Mouse (Mus musculus) midbrain, embryonic 12.5 days (tissue): ENCODE measurements around the gene Cxcr5. TPM values are rescaled to one million over a fixed set of nuclear protein-coding genes. Genes with fewer than 3 reads are reported as not detected.

Experiments
- ATAC-seq: fragments of 200-750 bp; cut with Nextera tagmentation; 2 replicates; pipeline ENCODE4 v1.8.0; 2017; ENCODE audit warnings: low read depth, moderate TSS enrichment, moderate library complexity; ENCODE audit not compliant: low FRiP score
- H3K27ac ChIP-seq: fragments of 300-500 bp; sonication (generic); replicated peaks from 2 replicates; pipeline ENCODE4 v1.5.1; 2016; ENCODE audit warnings: mild to moderate bottlenecking
- H3K27me3 ChIP-seq: fragments of 300-500 bp; sonication (generic); 2 replicates; pipeline ENCODE4 v1.6.1; 2016; ENCODE audit warnings: mild to moderate bottlenecking
- H3K36me3 ChIP-seq: fragments of 300-500 bp; sonication (generic); 2 replicates; pipeline ENCODE4 v1.6.1; 2016
- H3K4me1 ChIP-seq: fragments of 300-500 bp; sonication (generic); 2 replicates; pipeline ENCODE4 v1.6.1; 2016
- H3K4me2 ChIP-seq: fragments of 300-500 bp; sonication (generic); replicated peaks from 2 replicates; pipeline ENCODE4 v1.6.1; 2016; ENCODE audit warnings: mild to moderate bottlenecking, moderate library complexity
- H3K4me3 ChIP-seq: fragments of 300-500 bp; sonication (generic); 2 replicates; pipeline ENCODE4 v1.5.1; 2016; ENCODE audit warnings: mild to moderate bottlenecking
- H3K9ac ChIP-seq: fragments of 300-500 bp; sonication (generic); replicated peaks from 2 replicates; pipeline ENCODE4 v1.6.1; 2016; ENCODE audit warnings: mild to moderate bottlenecking, moderate library complexity
- H3K9me3 ChIP-seq: fragments of 300-500 bp; sonication (generic); 2 replicates; pipeline ENCODE4 v1.6.1; 2016; ENCODE audit warnings: mild to moderate bottlenecking
- WGBS: fragments of 180-500 bp; shearing (Covaris S2); methylation state at CpG from one replicate; pipeline ENCODE4 v1.1.7; 2016; 5-methylcytosine and 5-hydroxymethylcytosine counted together
- polyA plus RNA-seq: library from polyadenylated mRNA; unstranded; fragments of >200 nt; fragmentation: Nextera tagmentation; extraction: Ambion mirVana; gene quantifications from 2 replicates; pipeline ENCODE4 v1.2.1, GENCODE M21; 2016

Gene Cxcr5
- polyA plus RNA-seq, 1 experiment from 2014 or later: not detected

DNA sequence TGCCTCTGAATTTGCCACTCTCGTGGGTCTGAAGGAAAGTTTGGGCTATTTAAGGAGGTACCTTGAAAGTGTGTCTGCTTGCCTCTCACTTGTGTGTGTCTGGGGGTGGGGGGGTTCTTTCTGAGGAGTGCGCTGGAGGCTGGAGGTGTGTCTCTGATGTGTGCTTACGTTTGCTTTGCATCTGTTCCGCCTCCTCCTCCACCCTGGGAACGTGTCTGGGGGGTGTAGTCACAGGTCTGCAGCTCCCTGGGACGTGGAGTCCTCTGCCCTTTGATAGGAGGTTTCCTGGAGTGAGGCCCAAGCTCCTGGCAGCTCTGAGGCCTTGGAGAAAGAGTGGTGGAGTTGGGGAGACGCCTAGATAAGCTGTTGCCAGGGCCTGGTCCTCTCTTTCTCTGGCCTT is 74.2 kb downstream of the Cxcr5 start:
- WGBS: 15% methylated on average over 7 of the region's 7 CpGs
- H3K27me3 ChIP-seq: peaks cover 3% of the 10 kb centered on the region; the same call in 1 of the 2 replicates
- peaks cover 82% of the 10 kb centered on the region for H3K4me1 ChIP-seq
- ATAC-seq: no peak
- H3K9ac ChIP-seq: no peak overlapping the region; the same call in 1 of the 2 replicates
- H3K27ac ChIP-seq: peak overlapping the region; percentile 68
- no peaks in the 10 kb centered on the region for H3K36me3 ChIP-seq
- H3K4me2 ChIP-seq: peak overlapping the region; percentile 87
- peak overlapping the region; percentile 19 for H3K4me3 ChIP-seq
- H3K9me3 ChIP-seq: no peaks in the 10 kb centered on the region

DNA sequence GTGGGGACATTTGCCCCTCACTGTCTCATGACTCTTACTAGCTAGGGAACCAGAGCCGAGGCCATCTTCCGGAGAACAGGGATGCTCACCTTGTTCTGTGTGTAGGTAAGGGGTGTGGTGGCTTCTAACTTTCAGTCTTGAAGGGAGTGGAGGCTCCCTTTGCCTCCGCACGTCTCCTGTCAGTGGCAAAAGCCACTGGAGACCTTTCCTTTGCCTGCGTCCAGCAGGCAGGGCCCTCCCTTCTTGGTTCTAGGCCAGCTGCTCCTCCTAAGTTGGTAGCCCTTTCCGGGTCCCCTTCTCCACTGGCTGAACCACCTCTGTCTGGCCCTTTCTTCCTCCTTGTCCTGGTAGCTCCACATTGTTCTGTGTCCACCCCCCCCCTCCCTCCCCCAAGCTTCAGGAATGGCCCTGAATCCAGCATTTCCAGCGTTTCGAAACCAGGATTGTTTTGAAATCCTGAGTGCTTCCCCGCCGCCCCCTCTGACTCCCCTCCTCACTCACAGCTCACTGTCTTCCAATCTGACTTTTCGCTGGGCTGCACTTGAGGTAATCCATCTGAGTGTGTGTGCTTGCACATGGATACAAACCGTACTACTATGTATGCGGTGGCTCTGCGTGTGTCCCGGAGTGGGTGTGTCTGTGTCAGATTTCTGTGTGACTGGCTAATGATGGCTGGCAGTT is 74.8 kb downstream of the Cxcr5 start:
- WGBS: 19% methylated on average over 15 of the region's 15 CpGs

DNA sequence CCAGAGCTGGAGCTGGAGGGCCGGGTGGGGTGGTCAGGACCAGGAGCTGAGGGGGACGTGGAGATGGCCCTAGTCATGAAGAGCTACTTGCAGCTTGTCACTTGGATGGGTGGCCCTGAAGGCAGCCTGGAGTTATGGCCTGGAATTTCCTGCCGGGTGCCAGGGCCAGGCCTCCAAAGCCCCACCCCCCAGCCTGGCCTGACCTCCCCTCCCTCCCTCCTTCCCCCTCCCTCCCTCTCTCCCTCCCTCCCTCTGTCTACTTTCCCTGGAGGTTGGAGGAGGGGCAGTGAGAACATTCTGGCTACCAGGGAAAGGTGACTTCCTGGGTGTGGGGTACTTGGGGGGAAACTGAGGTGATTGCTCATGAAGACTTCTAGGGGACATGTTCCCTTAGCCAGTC is 75.3 kb downstream of the Cxcr5 start:
- Histone ChIP-seq H3K36me3 (no peaks in the 10 kb centered on the region), H3K4me3 (peak overlapping the region; percentile 19), H3K27me3 (peaks cover 7% of the 10 kb centered on the region), H3K9me3 (no peaks in the 10 kb centered on the region), H3K4me2 (peak overlapping the region; percentile 87), H3K4me1 (peaks cover 85% of the 10 kb centered on the region), H3K9ac (peak overlapping the region; percentile 98), H3K27ac (0 out of 2 replicates have a peak overlapping the region, but pooled peaks have one; percentile 68)
- no peak for ATAC-seq
- WGBS: 10% methylated on average over 3 of the region's 3 CpGs

More for the DNA sequence above, 74.8 kb downstream of the Cxcr5 start:
- Histone ChIP-seq H3K4me2 (peak overlapping the region; percentile 87), H3K27me3 (peaks cover 3% of the 10 kb centered on the region; the same call in 1 of the 2 replicates), H3K4me1 (peaks cover 84% of the 10 kb centered on the region), H3K27ac (peak overlapping the region; percentile 68), H3K9ac (peak overlapping the region; percentile 35), H3K36me3 (no peaks in the 10 kb centered on the region), H3K9me3 (no peaks in the 10 kb centered on the region), H3K4me3 (peak overlapping the region; percentile 19)
- ATAC-seq: no peak

DNA sequence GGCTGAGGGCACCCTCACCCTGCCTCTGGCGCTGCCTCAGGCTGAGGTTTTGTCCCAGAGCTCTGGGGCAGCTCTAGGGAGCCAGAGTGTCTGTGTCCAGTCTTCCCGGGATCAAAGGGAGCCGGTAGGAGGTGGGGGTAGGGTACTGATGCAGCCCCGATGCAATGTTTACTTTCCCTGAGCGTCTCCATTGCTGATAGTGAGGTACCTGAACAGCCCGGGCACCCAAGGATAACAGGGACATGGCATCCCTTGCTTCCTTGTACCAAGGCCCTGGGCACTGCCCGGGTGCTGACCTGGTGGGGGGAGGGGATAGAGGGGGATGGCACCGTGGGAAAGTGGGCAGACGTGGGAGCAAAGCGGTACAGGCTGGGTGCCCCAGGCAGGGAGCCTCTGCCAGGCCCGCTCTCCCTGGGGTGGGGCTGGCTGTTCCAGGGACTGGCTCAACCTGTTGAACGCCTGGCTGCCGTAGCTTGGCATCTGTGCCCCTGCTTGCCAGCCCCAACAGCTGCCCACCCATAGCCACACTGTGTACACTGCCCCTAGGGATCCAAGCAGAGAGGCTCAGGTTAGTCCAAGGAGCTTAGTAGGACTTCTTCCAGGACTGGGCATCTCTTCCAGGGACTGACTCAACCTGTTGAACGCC is 76.0 kb downstream of the Cxcr5 start:
- Histone ChIP-seq H3K27ac (peak overlapping the region; percentile 20; the same call in 1 of the 2 replicates), H3K9ac (peak overlapping the region; percentile 98), H3K4me2 (peak overlapping the region; percentile 87), H3K9me3 (no peaks in the 10 kb centered on the region), H3K4me1 (peaks cover 80% of the 10 kb centered on the region), H3K36me3 (no peaks in the 10 kb centered on the region), H3K27me3 (peaks cover 7% of the 10 kb centered on the region), H3K4me3 (peak overlapping the region; percentile 98)
- 32% methylated on average over 14 of the region's 14 CpGs for WGBS
- ATAC-seq: no peak

DNA sequence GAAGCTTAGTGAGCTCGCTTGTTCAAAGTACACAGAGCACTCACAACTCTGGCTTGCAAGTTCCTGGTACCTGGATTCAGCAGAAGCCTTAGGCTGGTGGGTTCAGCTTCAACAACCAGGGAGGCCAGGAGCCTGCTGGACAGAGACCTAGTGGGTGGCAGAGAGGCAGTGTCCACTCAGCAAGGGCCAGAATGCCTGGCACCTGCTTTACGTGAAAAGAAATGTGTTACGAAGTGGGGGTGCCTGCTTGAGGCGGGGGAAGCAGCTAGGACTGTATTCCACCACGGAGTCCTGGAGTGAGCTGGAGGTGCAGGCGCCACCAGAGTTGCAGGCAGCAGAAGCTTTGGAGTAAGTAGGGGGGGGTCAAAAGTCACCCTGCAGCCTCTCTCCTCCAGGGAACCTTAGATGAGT is 76.6 kb downstream of the Cxcr5 start:
- Histone ChIP-seq H3K4me2 (peak overlapping the region; percentile 87), H3K4me3 (peak overlapping the region; percentile 98), H3K9ac (peak overlapping the region; percentile 98), H3K27me3 (peaks cover 7% of the 10 kb centered on the region), H3K9me3 (no peaks in the 10 kb centered on the region), H3K27ac (peak overlapping the region; percentile 20; the same call in 1 of the 2 replicates), H3K36me3 (no peaks in the 10 kb centered on the region), H3K4me1 (peaks cover 80% of the 10 kb centered on the region)
- 38% methylated on average over 6 of the region's 6 CpGs for WGBS
- no peak for ATAC-seq

DNA sequence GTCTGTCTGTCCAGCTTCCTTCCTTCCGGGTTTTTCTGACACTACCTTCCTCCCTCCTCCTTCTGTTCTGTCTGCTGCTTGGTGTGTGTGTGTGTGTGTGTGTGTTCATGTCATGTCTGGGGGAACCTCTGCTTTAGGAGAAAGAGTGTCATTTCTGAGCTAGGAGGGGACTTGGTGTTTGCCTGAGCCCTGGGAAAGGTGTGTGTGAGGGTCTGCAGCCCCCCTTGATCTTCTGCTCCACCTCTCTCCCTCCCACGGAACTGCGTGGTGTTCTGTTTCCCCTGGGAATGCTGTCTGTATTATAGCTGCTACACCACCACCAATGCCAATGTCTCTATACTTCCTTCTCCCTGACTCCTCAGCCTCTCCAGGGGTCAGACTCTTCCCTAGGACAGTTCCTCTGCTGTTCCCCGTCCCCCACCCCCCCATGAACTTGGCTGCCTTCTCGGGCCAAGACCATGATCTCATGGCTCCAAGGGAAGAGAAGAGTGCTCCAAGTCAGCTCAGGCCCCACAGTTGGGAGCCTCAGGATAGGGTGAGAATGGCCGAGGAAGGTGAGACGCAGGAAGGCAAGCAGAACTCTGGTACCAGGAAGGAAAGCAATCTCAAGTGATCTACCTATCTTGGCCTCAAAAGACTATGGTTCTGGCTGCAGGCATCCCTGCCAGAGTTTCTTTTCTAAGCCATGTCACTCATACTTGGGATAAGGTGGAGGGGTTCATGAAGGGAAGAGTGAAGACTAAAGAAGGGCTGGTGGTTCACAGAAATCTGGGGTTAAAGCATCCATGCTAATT is 77.2 kb downstream of the Cxcr5 start:
- H3K27ac ChIP-seq: no peak overlapping the region
- H3K4me3 ChIP-seq: peak overlapping the region; percentile 98
- H3K36me3 ChIP-seq: no peaks in the 10 kb centered on the region
- peak overlapping the region; percentile 87 for H3K4me2 ChIP-seq
- H3K9me3 ChIP-seq: no peaks in the 10 kb centered on the region
- 34% methylated on average over 7 of the region's 7 CpGs for WGBS
- H3K9ac ChIP-seq: peak overlapping the region; percentile 98
- peaks cover 74% of the 10 kb centered on the region for H3K4me1 ChIP-seq
- ATAC-seq: no peak
- H3K27me3 ChIP-seq: peaks cover 7% of the 10 kb centered on the region

DNA sequence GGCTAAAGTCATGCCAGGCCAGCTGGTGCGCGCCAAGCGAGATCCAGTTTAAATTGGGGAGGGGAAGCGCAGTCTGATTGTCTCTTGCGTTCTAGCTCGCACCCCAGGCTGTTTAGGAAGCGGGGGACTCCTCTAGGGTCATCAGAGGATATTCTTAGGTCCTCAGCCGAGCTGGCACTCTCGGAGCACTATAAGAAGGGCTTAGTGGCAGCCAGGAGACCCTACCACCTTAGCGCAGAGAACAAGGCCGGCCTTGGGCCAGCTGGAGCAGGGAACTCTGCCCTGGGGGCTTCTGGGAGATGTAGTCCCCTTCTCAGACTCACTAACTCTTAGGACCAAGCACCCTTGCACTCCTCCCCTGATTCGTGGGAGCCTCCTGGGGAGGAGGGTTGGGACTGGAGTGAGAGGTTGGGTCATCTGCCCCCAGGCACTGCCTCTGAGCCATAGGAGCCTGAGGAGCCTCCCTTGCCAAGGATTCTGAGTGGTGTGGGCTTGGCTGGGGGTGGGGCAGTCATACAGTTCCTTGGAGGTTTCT is 78.1 kb downstream of the Cxcr5 start:
- Histone ChIP-seq H3K4me1 (peaks cover 65% of the 10 kb centered on the region), H3K9ac (peak overlapping the region; percentile 98), H3K9me3 (no peaks in the 10 kb centered on the region), H3K4me3 (peak overlapping the region; percentile 98), H3K4me2 (peak overlapping the region; percentile 87), H3K36me3 (no peaks in the 10 kb centered on the region), H3K27ac (peak overlapping the region; percentile 98), H3K27me3 (peaks cover 7% of the 10 kb centered on the region)
- under 1% methylated on average over 12 of the region's 12 CpGs for WGBS
- ATAC-seq: peak; percentile 25; the same call in 1 of the 2 replicates

DNA sequence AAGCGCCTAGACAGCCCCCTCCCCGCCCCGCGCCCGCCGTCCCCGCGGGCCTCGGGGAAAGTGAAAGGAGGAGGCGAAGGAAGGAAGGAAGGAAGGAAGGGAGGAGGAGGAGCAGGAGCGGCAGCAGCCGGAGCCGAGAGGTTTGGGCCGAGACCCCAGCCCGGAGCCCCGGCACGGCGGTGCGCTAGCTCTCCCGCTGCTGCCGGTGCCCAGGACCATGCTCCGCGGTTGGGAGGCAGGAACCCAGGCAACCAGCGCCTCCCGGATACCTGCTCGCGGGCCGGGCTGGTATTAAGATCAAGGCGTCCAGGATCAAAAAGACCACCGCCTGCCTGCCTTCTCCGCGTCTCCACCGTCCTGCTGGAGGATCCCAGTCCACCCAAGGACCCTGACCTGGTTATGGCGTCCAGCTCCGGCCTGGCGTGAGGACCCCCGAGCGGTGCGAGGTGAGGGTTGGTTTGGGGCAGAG is 78.6 kb downstream of the Cxcr5 start:
- WGBS: under 1% methylated on average over 35 of the region's 39 CpGs
- Histone ChIP-seq H3K27me3 (peaks cover 7% of the 10 kb centered on the region), H3K9me3 (no peaks in the 10 kb centered on the region), H3K9ac (peak overlapping the region; percentile 98), H3K27ac (peak overlapping the region; percentile 98), H3K4me3 (peak overlapping the region; percentile 98), H3K4me1 (peaks cover 64% of the 10 kb centered on the region), H3K36me3 (no peaks in the 10 kb centered on the region), H3K4me2 (peak overlapping the region; percentile 87)
- no peak for ATAC-seq

DNA sequence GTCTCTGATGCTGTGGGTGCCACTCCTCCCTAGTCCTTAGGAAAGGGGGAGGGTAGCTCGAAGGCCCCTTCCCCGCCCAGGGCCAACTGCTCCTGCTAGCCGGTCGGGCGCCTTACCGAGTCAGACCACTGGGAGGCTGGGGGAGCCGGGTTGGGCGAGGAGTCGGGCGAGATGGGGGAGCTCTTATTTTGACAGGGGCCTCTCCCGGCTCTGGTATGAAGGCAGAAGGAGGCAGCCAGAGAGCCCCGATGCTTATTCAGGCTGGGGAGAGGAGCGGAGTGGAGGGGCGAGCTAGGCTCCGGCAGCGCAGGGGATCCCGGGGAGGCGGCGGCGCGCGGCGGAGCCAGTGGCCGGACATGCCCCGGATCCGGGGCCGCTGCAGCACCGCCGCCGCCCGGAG is 79.1 kb downstream of the Cxcr5 start, which contains the start of gene Bcl9l:
Gene Bcl9l, plus strand, starts transcription at position 274 of the 400 bp plus-strand sequence.
- peak within 1 kb of the TSS; percentile 98 for H3K9ac ChIP-seq

DNA sequence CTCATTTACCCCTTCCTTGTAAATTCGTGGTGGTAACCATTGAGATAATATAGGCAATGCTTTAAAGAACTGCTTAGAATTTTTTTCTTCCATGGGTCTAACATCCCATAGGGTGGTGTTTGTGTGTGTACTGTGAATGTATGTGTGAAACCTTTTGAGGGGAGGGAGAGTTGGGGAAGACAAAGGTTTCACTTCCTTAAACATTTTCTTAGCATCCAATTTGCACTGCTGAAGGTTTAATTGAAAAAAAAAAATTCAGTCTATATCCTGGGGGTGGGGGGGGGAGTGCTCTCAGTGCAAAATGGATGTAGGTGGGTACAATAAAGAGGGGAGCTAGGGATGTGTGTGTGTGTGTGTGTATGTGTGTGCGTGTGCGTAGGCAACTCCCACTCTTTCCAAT is 79.6 kb downstream of the Cxcr5 start:
- H3K4me3 ChIP-seq: peak overlapping the region; percentile 98

More for the DNA sequence above, 79.1 kb downstream of the Cxcr5 start, which contains the start of gene Bcl9l:
- Histone ChIP-seq H3K4me3 (peak within 1 kb of the TSS; percentile 98), H3K36me3 (no peaks in the 10 kb centered on the region), H3K9me3 (no peaks in the 10 kb centered on the region), H3K4me2 (peak within 1 kb of the TSS; percentile 87), H3K27me3 (peaks cover 6% of the 10 kb centered on the region), H3K4me1 (peaks cover 64% of the 10 kb centered on the region), H3K27ac (peak within 1 kb of the TSS; percentile 98)
- WGBS: under 1% methylated on average over 28 of the region's 31 CpGs
- peak; percentile 61 for ATAC-seq

More for the DNA sequence above, 79.6 kb downstream of the Cxcr5 start:
- peak overlapping the region; percentile 87 for H3K4me2 ChIP-seq
- peaks cover 63% of the 10 kb centered on the region for H3K4me1 ChIP-seq
- peak overlapping the region; percentile 98 for H3K27ac ChIP-seq
- H3K27me3 ChIP-seq: peaks cover 4% of the 10 kb centered on the region
- 2% methylated on average over 3 of the region's 3 CpGs for WGBS
- H3K9me3 ChIP-seq: no peaks in the 10 kb centered on the region
- H3K9ac ChIP-seq: 0 out of 2 replicates have a peak overlapping the region, but pooled peaks have one; percentile 98
- no peak for ATAC-seq
- H3K36me3 ChIP-seq: no peaks in the 10 kb centered on the region
